18 mouse cellular contexts compared by ENCODE assay signal in the genomic region with DNA sequence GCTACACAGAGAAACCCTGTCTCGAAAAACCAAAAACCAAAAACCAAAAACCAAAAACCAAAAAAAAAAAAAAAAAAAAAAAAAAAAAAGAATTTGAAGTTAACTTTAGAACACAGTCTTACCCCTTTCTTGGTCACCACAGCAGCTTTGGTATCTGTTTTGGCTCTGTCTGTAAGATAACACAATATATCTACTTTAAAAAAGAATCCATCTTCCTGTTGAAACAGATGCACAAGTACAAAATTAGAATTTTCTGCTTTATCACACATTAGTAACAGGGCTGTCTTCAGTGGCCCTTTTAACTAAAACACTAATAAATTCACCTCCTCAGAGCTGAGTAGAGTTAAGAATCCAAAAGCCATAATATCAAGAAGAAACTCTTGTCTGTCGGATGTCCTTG.
A peak's percentile ranks its signal among the peaks of the same experiment; 100 is the strongest.
DNase-seq lines count a peak whose midpoint lies in the region; ATAC-seq lines count a peak whose summit lies in the region.
"Had no signal": no experiment of that assay in that cellular context is flagged by ENCODE, and none has a peak within 500 bp of the region (broad histone marks: within the 10 kb centered on the region; RNA-seq: fewer than 3 reads in every experiment).

No protein-coding gene starts in this region.

- no peak overlapping the region for H3K4me3 ChIP-seq in kidney, embryonic 16.5 days (ENCODE audit: low read length)
- H3K4me3 ChIP-seq: embryonic facial prominence, embryonic 10.5 days; embryonic facial prominence, embryonic 12.5 days; forebrain, embryonic 13.5 days; forebrain, embryonic 15.5 days had no signal

- no peak overlapping the region for H3K4me2 ChIP-seq in kidney, embryonic 16.5 days (replicated peaks; ENCODE audit: low read depth, low read length)
- H3K4me2 ChIP-seq: embryonic facial prominence, embryonic 12.5 days; forebrain, embryonic 13.5 days; forebrain, embryonic 15.5 days had no signal

- DNase-seq in MEL-GATA-1-ER (ENCODE audit: extremely low read depth, low read depth) = peak; percentile 27
- DNase-seq in cerebellum, postnatal 4 days (ENCODE audit: low spot score in 2 of 2) = no peak
- no peak for DNase-seq in thymus, adult 18-20 months
- DNase-seq: adrenal gland, adult 2 months; adrenal gland, postnatal 10 days; adrenal gland, postnatal 25 days; cerebellum, adult 11-12 months; cerebellum, adult 2 months; cerebellum, adult 9-10 months; cerebellum, postnatal 10 days; cerebellum, postnatal 25 days; forebrain, postnatal 0 days had no signal

- 0 out of 2 replicates have a peak, but pooled peaks have one; percentile 26 for ATAC-seq in megakaryocyte progenitor cell, adult 5-6 weeks (replicated peaks; ENCODE audit: poor library complexity)
- no peak for ATAC-seq in kidney, embryonic 16.5 days (ENCODE audit: low FRiP score, low TSS enrichment)
- ATAC-seq: forebrain, embryonic 13.5 days; forebrain, embryonic 15.5 days; forebrain, postnatal 0 days had no signal

- no peaks in the 10 kb centered on the region for H3K36me3 ChIP-seq in kidney, embryonic 16.5 days (ENCODE audit: insufficient read depth, low read length)
- H3K36me3 ChIP-seq: embryonic facial prominence, embryonic 10.5 days; embryonic facial prominence, embryonic 12.5 days; forebrain, embryonic 15.5 days had no signal

- no peaks in the 10 kb centered on the region for H3K9me3 ChIP-seq in kidney, embryonic 16.5 days (ENCODE audit: low read length)
- H3K9me3 ChIP-seq: embryonic facial prominence, embryonic 10.5 days; embryonic facial prominence, embryonic 12.5 days; forebrain, embryonic 13.5 days; forebrain, embryonic 15.5 days had no signal

- H3K27ac ChIP-seq in kidney, embryonic 16.5 days (ENCODE audit: low read length) = no peak overlapping the region
- H3K27ac ChIP-seq: embryonic facial prominence, embryonic 10.5 days; embryonic facial prominence, embryonic 12.5 days; forebrain, embryonic 13.5 days; forebrain, embryonic 15.5 days had no signal

- peaks cover 8% of the 10 kb centered on the region; the same call in 1 of the 2 replicates for H3K4me1 ChIP-seq in kidney, embryonic 16.5 days (ENCODE audit: insufficient read depth, low read length)

- no peak overlapping the region for H3K9ac ChIP-seq in kidney, embryonic 16.5 days (replicated peaks; ENCODE audit: low read length)
- H3K9ac ChIP-seq: embryonic facial prominence, embryonic 12.5 days; forebrain, embryonic 13.5 days; forebrain, embryonic 15.5 days; forebrain, postnatal 0 days had no signal

- WGBS in kidney, embryonic 16.5 days = 93% methylated on average over 2 of the region's 2 CpGs

- no peaks in the 10 kb centered on the region for H3K27me3 ChIP-seq in kidney, embryonic 16.5 days (ENCODE audit: insufficient read depth, low read length)
- H3K27me3 ChIP-seq: embryonic facial prominence, embryonic 12.5 days; forebrain, embryonic 13.5 days; forebrain, embryonic 15.5 days had no signal
